Mouse (Mus musculus) hindbrain, embryonic 13.5 days (tissue): ENCODE results near the gene Zfp384. TPM values are rescaled to one million over a fixed set of nuclear protein-coding genes. Genes with fewer than 3 reads are reported as not detected.

Source experiments
- ATAC-seq: fragments of 200-750 bp; cut with Nextera tagmentation; 2 replicates; pipeline ENCODE4 v1.8.0; 2017; ENCODE audit warnings: moderate TSS enrichment; ENCODE audit not compliant: low FRiP score
- H3K27ac ChIP-seq: fragments of 300-500 bp; sonication (generic); 2 replicates; pipeline ENCODE4 v1.5.1; 2015; ENCODE audit warnings: inconsistent platforms, mild to moderate bottlenecking, moderate library complexity
- H3K27me3 ChIP-seq: fragments of 300-500 bp; sonication (generic); 2 replicates; pipeline ENCODE4 v1.6.1; 2015; ENCODE audit warnings: mild to moderate bottlenecking, inconsistent platforms
- H3K36me3 ChIP-seq: fragments of 300-500 bp; sonication (generic); 2 replicates; pipeline ENCODE4 v1.6.1; 2015; ENCODE audit warnings: mild to moderate bottlenecking, inconsistent platforms
- H3K4me1 ChIP-seq: fragments of 300-500 bp; sonication (generic); replicated peaks from 2 replicates; pipeline ENCODE4 v1.6.1; 2015; ENCODE audit warnings: inconsistent platforms
- H3K4me2 ChIP-seq: fragments of 300-500 bp; sonication (generic); 2 replicates; pipeline ENCODE4 v1.6.1; 2015; ENCODE audit warnings: inconsistent platforms, mild to moderate bottlenecking, moderate library complexity
- H3K4me3 ChIP-seq: fragments of 300-500 bp; sonication (generic); 2 replicates; pipeline ENCODE4 v1.5.1; 2015; ENCODE audit warnings: mild to moderate bottlenecking, inconsistent platforms
- H3K9ac ChIP-seq: fragments of 300-500 bp; sonication (generic); 2 replicates; pipeline ENCODE4 v1.6.1; 2015; ENCODE audit warnings: mild to moderate bottlenecking, inconsistent platforms
- H3K9me3 ChIP-seq: fragments of 300-500 bp; sonication (generic); 2 replicates; pipeline ENCODE4 v1.6.1; 2016; ENCODE audit warnings: inconsistent platforms
- WGBS: fragments of 180-500 bp; shearing (Covaris S2); methylation state at CpG from one replicate; pipeline ENCODE4 v1.1.7; 2015; 5-methylcytosine and 5-hydroxymethylcytosine counted together
- polyA plus RNA-seq: library from polyadenylated mRNA; unstranded; fragments of >200 nt; fragmentation: Nextera tagmentation; extraction: Ambion mirVana; gene quantifications from 2 replicates; pipeline ENCODE4 v1.2.1, GENCODE M21; 2015

Zfp384 gene
- polyA plus RNA-seq: 17.7 and 20.4 TPM in 2 replicates

DNA sequence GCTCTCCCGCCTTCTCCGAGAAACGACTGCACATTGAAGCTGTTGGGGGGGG is at the start of gene Zfp384:
Zfp384 (plus strand) TSS at position 17 of the 52 bp plus-strand sequence.
- WGBS: 0% methylated on average over 3 of the region's 3 CpGs
- H3K9me3 ChIP-seq: no peaks in the 10 kb centered on the region
- peak within 1 kb of the TSS; percentile 76 for H3K4me2 ChIP-seq
- H3K4me3 ChIP-seq: peak within 1 kb of the TSS; percentile 67
- H3K4me1 ChIP-seq: peaks cover 51% of the 10 kb centered on the region
- H3K27ac ChIP-seq: peak within 1 kb of the TSS; percentile 99
- ATAC-seq: no peak
- peak within 1 kb of the TSS; percentile 90 for H3K9ac ChIP-seq
- H3K36me3 ChIP-seq: peaks cover 21% of the 10 kb centered on the region
- 0 out of 2 replicates have a peak, but pooled peaks cover 4% of the 10 kb centered on the region for H3K27me3 ChIP-seq

GRCm38 (mm10) chr6:124959960-124960359 is 49.0 kb upstream of the Zfp384 start:
- Histone ChIP-seq H3K9ac (no peak overlapping the region), H3K27ac (no peak overlapping the region), H3K4me1 (peaks cover 9% of the 10 kb centered on the region), H3K36me3 (peaks cover 76% of the 10 kb centered on the region), H3K4me2 (no peak overlapping the region), H3K4me3 (no peak overlapping the region), H3K9me3 (no peaks in the 10 kb centered on the region), H3K27me3 (no peaks in the 10 kb centered on the region)
- WGBS: 94% methylated on average over 13 of the region's 13 CpGs
- ATAC-seq: no peak

GRCm38 (mm10) chr6:124961021-124961420 is 47.9 kb upstream of the Zfp384 start:
- 0 out of 2 replicates have a peak overlapping the region, but pooled peaks have one; percentile 3 for H3K9ac ChIP-seq
- no peak overlapping the region for H3K27ac ChIP-seq
- no peak overlapping the region for H3K4me2 ChIP-seq
- ATAC-seq: no peak
- no peaks in the 10 kb centered on the region for H3K27me3 ChIP-seq
- H3K4me1 ChIP-seq: peaks cover 11% of the 10 kb centered on the region
- H3K9me3 ChIP-seq: no peaks in the 10 kb centered on the region
- 95% methylated on average over 12 of the region's 12 CpGs for WGBS
- H3K4me3 ChIP-seq: no peak overlapping the region
- peaks cover 65% of the 10 kb centered on the region for H3K36me3 ChIP-seq

- Histone ChIP-seq H3K9me3 (no peaks in the 10 kb centered on the region), H3K36me3 (peaks cover 36% of the 10 kb centered on the region), H3K27ac (peak overlapping the region; percentile 92), H3K9ac (peak overlapping the region; percentile 90), H3K4me3 (peak overlapping the region; percentile 78), H3K4me2 (peak overlapping the region; percentile 94), H3K27me3 (no peaks in the 10 kb centered on the region), H3K4me1 (peaks cover 17% of the 10 kb centered on the region)
- ATAC-seq: peak; percentile 53
- 43% methylated on average over 16 of the region's 16 CpGs for WGBS
Measured at GRCm38 (mm10) chr6:124964638-124965037, 44.3 kb upstream of the Zfp384 start.

GRCm38 (mm10) chr6:124965088-124965719 is 43.7 kb upstream of the Zfp384 start, which contains the start of gene Cops7a:
Gene Cops7a (minus strand): TSS chr6:124965538.
- Histone ChIP-seq H3K9ac (peak within 1 kb of the TSS; percentile 90), H3K4me3 (peak within 1 kb of the TSS; percentile 78), H3K4me1 (peaks cover 17% of the 10 kb centered on the region), H3K27ac (peak within 1 kb of the TSS; percentile 92), H3K4me2 (peak within 1 kb of the TSS; percentile 94), H3K27me3 (no peaks in the 10 kb centered on the region), H3K9me3 (no peaks in the 10 kb centered on the region), H3K36me3 (peaks cover 30% of the 10 kb centered on the region)
- WGBS: under 1% methylated on average over 68 of the region's 68 CpGs
- ATAC-seq: peak; percentile 94

- Histone ChIP-seq H3K36me3 (peaks cover 25% of the 10 kb centered on the region), H3K27ac (peak overlapping the region; percentile 92), H3K4me2 (peak overlapping the region; percentile 94), H3K4me3 (peak overlapping the region; percentile 78), H3K9ac (peak overlapping the region; percentile 90), H3K9me3 (no peaks in the 10 kb centered on the region), H3K4me1 (peaks cover 17% of the 10 kb centered on the region), H3K27me3 (0 out of 2 replicates have a peak, but pooled peaks cover 2% of the 10 kb centered on the region)
- WGBS: 13% methylated on average over 15 of the region's 15 CpGs
- ATAC-seq: peak; percentile 9
Measured at GRCm38 (mm10) chr6:124965747-124966146, 43.2 kb upstream of the Zfp384 start.

GRCm38 (mm10) chr6:124966466-124967118 is 42.4 kb upstream of the Zfp384 start:
- Histone ChIP-seq H3K4me3 (peak overlapping the region; percentile 78), H3K4me2 (peak overlapping the region; percentile 94), H3K36me3 (peaks cover 16% of the 10 kb centered on the region), H3K9ac (peak overlapping the region; percentile 90; the same call in 1 of the 2 replicates), H3K4me1 (peaks cover 17% of the 10 kb centered on the region), H3K27me3 (0 out of 2 replicates have a peak, but pooled peaks cover 2% of the 10 kb centered on the region), H3K9me3 (no peaks in the 10 kb centered on the region), H3K27ac (no peak overlapping the region)
- 98% methylated on average over 7 of the region's 7 CpGs for WGBS
- ATAC-seq: no peak

DNA sequence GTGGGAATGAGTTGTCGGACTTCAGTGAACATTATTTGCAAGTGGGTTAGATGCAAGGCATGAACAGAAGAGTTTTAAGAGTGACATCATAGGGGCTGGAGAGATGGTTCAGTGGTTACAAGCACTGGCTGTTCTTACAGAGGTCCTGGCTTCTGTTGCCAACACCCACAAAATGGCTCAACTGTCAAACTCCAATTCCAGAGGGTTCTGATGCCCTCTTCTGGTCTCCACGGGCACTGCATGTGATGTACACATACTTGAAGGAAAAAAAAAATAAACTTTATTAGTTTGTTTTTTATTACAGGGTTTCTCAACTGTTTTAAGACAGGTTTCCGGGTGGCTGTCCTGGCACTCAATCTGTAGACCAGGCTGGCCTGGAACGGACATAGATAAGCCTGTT is 41.2 kb upstream of the Zfp384 start:
- H3K9ac ChIP-seq: no peak overlapping the region
- 0 out of 2 replicates have a peak, but pooled peaks cover 2% of the 10 kb centered on the region for H3K27me3 ChIP-seq
- no peak overlapping the region for H3K4me2 ChIP-seq
- H3K27ac ChIP-seq: no peak overlapping the region
- H3K36me3 ChIP-seq: peaks cover 7% of the 10 kb centered on the region
- H3K4me1 ChIP-seq: peaks cover 17% of the 10 kb centered on the region
- WGBS: 71% methylated on average over 4 of the region's 4 CpGs
- H3K4me3 ChIP-seq: no peak overlapping the region
- H3K9me3 ChIP-seq: no peaks in the 10 kb centered on the region
- ATAC-seq: no peak

- H3K4me3 ChIP-seq: no peak overlapping the region
- no peaks in the 10 kb centered on the region for H3K9me3 ChIP-seq
- no peak overlapping the region for H3K9ac ChIP-seq
- H3K4me2 ChIP-seq: no peak overlapping the region
- 76% methylated on average over 4 of the region's 4 CpGs for WGBS
- peaks cover 18% of the 10 kb centered on the region for H3K4me1 ChIP-seq
- no peaks in the 10 kb centered on the region for H3K36me3 ChIP-seq
- no peak for ATAC-seq
- no peak overlapping the region for H3K27ac ChIP-seq
- H3K27me3 ChIP-seq: peaks cover 53% of the 10 kb centered on the region
Measured at GRCm38 (mm10) chr6:124992241-124992640, 16.7 kb upstream of the Zfp384 start.

DNA sequence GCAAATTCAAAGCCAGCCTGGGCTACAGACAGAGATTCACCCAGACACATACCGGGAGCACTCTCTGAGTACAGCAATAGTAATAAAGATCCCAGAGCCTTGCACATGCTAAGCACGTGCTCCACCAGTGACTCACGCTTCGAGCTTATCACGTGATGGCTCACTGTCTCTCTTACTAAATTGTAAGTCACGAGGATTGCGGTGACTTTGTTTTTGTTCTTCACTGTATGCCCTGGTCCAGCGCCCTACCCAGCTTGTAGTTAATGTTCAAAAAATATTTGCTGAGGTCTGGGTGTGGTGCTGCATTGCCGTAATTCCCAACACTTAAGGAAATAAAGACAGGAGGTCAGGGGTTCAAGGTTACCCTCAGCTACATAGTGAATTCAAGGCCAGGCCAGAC is 15.6 kb upstream of the Zfp384 start:
- H3K9me3 ChIP-seq: no peaks in the 10 kb centered on the region
- no peak overlapping the region for H3K27ac ChIP-seq
- peak overlapping the region; percentile 55; the same call in 1 of the 2 replicates for H3K9ac ChIP-seq
- H3K4me1 ChIP-seq: peaks cover 29% of the 10 kb centered on the region
- H3K27me3 ChIP-seq: peaks cover 60% of the 10 kb centered on the region
- H3K4me3 ChIP-seq: no peak overlapping the region
- ATAC-seq: no peak
- no peaks in the 10 kb centered on the region for H3K36me3 ChIP-seq
- 78% methylated on average over 9 of the region's 9 CpGs for WGBS
- no peak overlapping the region for H3K4me2 ChIP-seq

DNA sequence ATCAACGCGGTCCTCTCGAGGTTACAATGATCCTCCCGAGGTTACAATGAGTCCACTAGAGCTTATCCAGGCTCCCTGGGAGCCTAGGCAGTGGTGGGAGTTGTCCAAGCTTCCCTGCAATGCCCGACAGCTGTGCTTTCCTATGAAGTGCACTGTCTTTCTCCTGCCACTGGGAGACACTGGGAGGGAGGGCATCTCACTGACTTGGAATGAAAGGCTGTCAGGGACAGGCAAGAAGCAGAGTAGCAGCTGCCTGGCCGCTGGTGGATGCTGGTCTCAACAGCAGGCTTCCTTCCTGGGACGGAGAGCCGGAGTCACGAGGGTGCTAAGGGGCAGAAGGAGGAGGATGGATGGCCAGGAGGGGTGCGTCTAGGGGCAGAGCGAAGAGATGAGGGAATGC is 15.1 kb upstream of the Zfp384 start:
- H3K27ac ChIP-seq: no peak overlapping the region
- WGBS: 13% methylated on average over 11 of the region's 11 CpGs

GRCm38 (mm10) chr6:124995246-124995645 is 13.7 kb upstream of the Zfp384 start:
- Histone ChIP-seq H3K9ac (no peak overlapping the region), H3K9me3 (no peaks in the 10 kb centered on the region), H3K36me3 (peaks cover 9% of the 10 kb centered on the region; the same call in 1 of the 2 replicates), H3K4me3 (no peak overlapping the region), H3K4me1 (peaks cover 42% of the 10 kb centered on the region), H3K27ac (no peak overlapping the region), H3K27me3 (peaks cover 76% of the 10 kb centered on the region), H3K4me2 (no peak overlapping the region)
- no peak for ATAC-seq
- WGBS: 84% methylated on average over 7 of the region's 7 CpGs

More for the DNA sequence above, 15.1 kb upstream of the Zfp384 start:
- H3K4me3 ChIP-seq: peak overlapping the region; percentile 14
- H3K9me3 ChIP-seq: no peaks in the 10 kb centered on the region
- H3K4me1 ChIP-seq: peaks cover 34% of the 10 kb centered on the region
- 0 out of 2 replicates have a peak, but pooled peaks cover under 1% of the 10 kb centered on the region for H3K36me3 ChIP-seq
- H3K4me2 ChIP-seq: peak overlapping the region; percentile 29; the same call in 1 of the 2 replicates
- ATAC-seq: no peak
- H3K27me3 ChIP-seq: peaks cover 62% of the 10 kb centered on the region
- H3K9ac ChIP-seq: peak overlapping the region; percentile 55; the same call in 1 of the 2 replicates
